Mouse (Mus musculus) cerebellum, postnatal 4 days (tissue): ENCODE measurements around the gene Gprc5a.

Experiments used
- DNase-seq, 2 experiments: peaks; one replicate each; pipeline ENCODE4 v3.0.0; 2022; ENCODE audit warnings: low spot score in 2 of 2, mixed read lengths in 1 of 2

The Gprc5a gene

DNA sequence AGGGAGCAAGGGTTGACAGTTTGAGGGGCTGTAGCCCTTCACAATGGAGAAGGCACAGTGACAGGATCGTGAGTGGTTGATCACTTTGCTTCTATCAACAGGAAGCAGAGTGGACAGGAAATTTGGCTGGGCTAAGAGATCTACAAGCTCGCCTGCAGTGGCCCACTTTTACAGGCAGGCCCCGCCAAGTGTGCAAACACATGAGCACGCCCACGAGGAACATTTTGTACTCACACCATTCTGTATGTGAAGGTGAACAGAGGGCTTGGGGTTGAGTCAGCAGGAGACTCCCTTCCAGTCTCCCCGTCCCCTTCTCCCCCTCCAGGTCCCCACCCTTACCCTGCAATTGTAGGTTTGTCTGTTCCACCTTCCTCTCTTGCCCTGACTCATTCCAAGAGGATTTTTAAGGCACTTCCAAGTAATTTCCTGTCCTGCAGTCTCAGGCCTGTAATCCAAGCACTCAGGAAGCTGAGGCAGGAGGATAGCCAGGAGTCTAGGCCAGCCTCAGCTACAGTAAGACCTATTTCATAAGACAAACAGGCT is 9.0 kb downstream of the Gprc5a start:
- no peak for DNase-seq

- no peak for DNase-seq
Measured at GRCm38 (mm10) chr6:135076202-135076601, 10.8 kb downstream of the Gprc5a start.

- DNase-seq, result no peak
Measured at GRCm38 (mm10) chr6:135078420-135078819, 13.0 kb downstream of the Gprc5a start.

GRCm38 (mm10) chr6:135083991-135084502 is 18.6 kb downstream of the Gprc5a start:
- no peak for DNase-seq

- no peak for DNase-seq
Measured at GRCm38 (mm10) chr6:135085703-135086102, 20.3 kb downstream of the Gprc5a start.

- DNase-seq, result peak; percentile 87 to 91
Measured at GRCm38 (mm10) chr6:135087721-135088451, 22.4 kb downstream of the Gprc5a start.

GRCm38 (mm10) chr6:135089786-135090185 is 24.3 kb downstream of the Gprc5a start:
- DNase-seq, result peak in 1 of 2 experiments; percentile 19

DNA sequence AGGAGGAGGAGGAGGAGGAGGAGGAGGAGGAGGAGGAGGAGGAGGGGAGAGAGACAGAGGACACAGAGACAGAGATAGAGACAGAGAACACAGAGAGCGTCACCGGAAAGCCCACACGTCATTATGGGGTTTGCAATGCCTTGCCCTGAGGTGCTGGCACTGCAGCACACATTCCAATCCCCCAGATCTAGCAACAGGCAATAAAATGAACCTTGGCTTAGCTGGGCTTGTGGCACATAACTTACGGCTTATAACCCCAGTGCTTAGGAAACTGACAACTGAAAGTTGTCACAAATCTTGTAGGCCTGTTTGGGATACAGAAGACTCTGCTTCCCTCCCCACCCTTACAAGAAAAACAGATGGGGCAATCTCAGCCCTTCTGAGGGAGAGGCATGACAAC is 25.2 kb downstream of the Gprc5a start:
- DNase-seq, result no peak

DNA sequence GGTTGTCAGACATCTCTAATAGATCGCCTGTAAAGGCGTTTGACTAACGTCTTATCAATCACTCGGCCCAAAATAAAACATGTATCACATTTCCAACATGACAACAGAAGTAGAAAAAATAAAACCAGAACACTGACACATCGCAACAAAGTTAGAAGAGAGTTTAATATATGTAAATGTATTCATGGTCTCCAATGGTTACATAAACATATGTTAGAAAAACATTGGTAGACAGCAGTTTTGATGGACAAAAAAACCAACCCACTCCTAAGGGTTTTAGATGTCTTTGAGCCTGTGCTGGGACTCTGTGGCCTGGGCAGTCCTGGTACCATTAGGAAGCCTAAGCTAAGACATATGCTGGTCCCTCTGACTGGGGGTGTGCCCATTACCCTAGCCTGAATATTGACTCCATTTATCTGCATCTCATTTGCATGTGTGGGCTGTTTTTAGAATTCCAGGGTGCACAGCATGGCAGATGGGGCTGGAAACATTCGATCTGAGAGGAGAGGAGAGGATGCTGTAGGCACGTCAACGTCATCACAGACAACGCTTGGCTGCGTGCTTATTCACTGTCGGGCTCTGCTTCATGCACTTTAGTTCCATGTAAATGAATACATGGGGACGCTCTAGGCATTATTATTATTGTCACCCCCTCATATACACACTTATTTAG is 27.5 kb downstream of the Gprc5a start:
- no peak for DNase-seq

DNA sequence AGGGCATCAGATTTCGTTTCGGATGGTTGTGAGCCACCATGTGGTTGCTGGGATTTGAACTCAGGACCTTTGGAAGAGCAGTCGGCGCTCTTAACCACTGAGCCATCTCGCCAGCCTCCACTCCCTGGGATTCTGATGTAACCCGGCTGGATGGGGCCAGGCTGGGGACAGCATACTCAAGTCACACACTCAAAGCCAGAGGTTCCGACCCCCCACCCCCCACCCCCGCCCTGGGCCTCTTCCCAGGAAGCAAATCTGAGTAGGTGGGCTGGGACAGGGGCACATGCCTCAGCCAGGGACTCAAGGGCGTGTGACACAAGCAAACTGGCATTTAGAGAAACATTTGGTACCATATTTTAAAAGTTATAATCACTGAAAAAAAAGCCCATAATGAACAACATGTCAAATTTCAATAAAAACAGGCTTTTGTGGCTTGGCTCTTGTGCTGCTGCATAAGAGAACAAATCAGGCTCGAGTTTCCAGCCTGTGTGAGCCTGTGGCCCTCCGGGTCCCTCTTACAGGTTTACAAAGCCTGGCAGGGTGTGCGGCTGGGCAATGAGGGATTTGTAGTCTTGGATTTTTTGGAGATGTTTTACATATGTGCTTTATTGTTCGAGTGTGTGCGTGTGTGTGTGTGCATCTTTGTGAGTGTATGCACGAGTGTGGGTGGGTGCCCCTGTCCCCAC is 35.5 kb downstream of the Gprc5a start:
- DNase-seq, result no peak

- DNase-seq, result no peak
Measured at GRCm38 (mm10) chr6:135102736-135103303, 37.4 kb downstream of the Gprc5a start.

GRCm38 (mm10) chr6:135107014-135107413 is 41.6 kb downstream of the Gprc5a start:
- no peak for DNase-seq

DNA sequence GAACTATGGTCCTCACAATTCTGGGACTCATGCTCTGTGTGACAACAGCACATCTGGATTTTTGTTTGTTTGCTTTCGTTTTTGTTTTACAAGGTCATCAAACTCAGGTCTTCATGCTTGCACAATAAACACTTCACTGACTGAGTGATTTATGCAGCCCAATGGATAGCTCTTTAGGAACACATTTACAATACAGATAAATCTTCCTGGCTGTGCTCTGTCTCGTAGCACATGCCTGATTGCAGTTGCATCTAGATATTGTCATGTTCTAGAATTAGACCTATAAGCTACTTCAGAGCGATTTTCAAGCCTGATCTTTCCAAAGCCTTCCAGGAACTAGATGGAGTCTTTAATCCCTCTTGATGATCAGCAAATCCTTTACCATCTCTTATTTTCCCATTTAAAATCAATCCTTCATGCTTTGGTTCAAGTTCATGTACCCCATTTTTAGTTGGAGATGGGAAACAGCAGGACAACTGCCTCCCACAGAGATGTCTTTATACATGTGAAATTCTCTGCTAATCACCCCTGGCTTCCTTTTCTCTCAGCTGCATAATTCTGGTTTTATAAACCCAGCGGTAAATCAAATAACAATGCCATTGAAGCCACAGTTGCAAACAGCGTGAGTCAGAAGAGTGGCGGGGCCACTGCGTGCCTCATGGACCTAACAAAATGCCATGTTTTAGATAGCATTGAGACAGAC is 47.1 kb downstream of the Gprc5a start:
- DNase-seq, result no peak

DNA sequence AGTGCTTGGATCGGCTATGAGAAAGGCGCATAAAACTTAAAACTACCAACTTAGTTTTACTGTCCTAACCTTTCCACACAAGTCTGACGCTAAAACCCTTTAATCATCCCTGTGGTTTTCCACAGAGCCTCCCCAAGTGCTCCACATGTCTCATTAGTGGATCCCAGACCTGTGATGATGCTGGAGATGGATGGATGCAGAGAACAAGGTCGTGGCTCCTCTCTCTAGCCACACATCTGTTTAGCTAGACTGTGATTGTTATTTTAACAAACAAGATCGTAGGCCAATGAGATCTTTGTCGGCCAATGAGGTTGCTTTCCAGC is 47.6 kb downstream of the Gprc5a start:
- no peak for DNase-seq

- no peak for DNase-seq
Measured at GRCm38 (mm10) chr6:135116479-135116878, 51.0 kb downstream of the Gprc5a start.

GRCm38 (mm10) chr6:135118183-135118582 is 52.7 kb downstream of the Gprc5a start, which contains the start of gene Gprc5d:
Gprc5d (minus strand) TSS chr6:135118283.
- no peak for DNase-seq

DNA sequence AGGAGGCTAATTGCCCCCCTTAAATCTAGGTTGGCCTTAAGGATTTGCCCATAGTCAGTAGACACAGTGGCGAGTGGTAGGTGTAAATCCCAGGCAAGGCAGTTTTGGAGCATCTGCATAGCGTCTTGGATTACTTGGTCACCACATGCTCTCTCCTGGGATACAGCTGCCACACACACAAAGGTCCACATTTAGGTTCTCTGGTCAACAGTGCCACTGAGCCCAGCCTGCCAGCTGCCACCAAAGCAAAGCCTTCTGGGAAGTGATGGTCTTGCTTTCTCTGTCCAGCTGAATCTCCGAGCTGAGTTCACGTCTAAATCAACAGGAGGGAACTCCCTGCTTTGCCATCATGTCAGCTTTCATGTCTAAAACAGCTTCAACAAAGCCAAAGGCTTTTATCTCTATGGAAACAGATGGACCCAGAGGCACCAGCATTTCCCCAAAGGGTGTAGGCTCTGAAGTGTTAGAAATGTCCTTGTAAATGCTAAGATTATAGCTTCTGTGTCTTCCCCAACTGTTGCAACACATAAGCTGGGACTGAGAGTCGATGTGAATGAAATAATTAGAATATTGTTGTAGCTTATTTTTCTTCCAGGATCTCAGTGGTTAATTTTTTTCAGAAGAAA is 59.4 kb downstream of the Gprc5a start:
- DNase-seq, result no peak

DNA sequence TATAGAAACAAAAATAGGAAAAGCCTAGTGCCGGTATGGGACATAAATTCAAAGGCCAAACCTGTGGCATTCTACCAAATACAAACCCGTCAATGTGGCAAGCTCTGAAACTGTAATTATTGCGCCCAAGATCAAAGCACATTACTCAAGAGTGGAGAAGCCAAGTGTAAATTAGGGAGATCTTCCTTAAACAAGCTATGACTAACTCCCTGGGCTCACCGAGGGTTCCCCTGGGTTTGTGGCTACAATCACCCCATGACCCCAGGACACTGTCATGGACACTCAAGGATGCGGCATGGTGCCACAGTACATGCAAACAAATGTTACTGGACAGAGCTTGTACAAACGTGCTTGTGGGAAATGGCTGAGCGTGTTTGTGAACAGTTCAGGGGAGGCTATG is 67.6 kb downstream of the Gprc5a start:
- DNase-seq, result no peak

- no peak for DNase-seq
Measured at GRCm38 (mm10) chr6:135133486-135133885, 68.0 kb downstream of the Gprc5a start.
